Mouse (Mus musculus): ENCODE results near the gene Acadvl. TPM values are rescaled to one million over a fixed set of nuclear protein-coding genes. Genes with fewer than 3 reads are reported as not detected.

Acadvl gene
- polyA plus RNA-seq, 1 experiment from 2014 or later = 111 TPM

- H3K9me3 ChIP-seq (replicated peaks) = no peaks in the 10 kb centered on the region
- no peak overlapping the region for H3K9ac ChIP-seq
- ATAC-seq (ENCODE audit: insufficient read depth) = peak; percentile 40; the same call in 1 of the 2 replicates
- peak overlapping the region; percentile 30; the same call in 1 of the 2 replicates for H3K4me2 ChIP-seq
- H3K4me3 ChIP-seq (replicated peaks) = 0 out of 2 replicates have a peak overlapping the region, but pooled peaks have one; percentile 10
- peaks cover 30% of the 10 kb centered on the region for H3K4me1 ChIP-seq (replicated peaks)
- H3K27ac ChIP-seq (replicated peaks) = no peak overlapping the region
- WGBS (ENCODE audit: insufficient replicate concordance) = 27% methylated on average over 19 of the region's 19 CpGs
- H3K27me3 ChIP-seq = peaks cover 80% of the 10 kb centered on the region
- H3K36me3 ChIP-seq (replicated peaks) = no peaks in the 10 kb centered on the region
Measured at GRCm38 (mm10) chr11:70026689-70027088, 11.5 kb upstream of the Acadvl start.

GRCm38 (mm10) chr11:70024151-70024514, 8.9 kb upstream of the Acadvl start:
- peaks cover 46% of the 10 kb centered on the region for H3K4me1 ChIP-seq (replicated peaks)
- peak overlapping the region; percentile 44; the same call in 1 of the 2 replicates for H3K4me2 ChIP-seq
- H3K9ac ChIP-seq = no peak overlapping the region
- H3K36me3 ChIP-seq (replicated peaks) = no peaks in the 10 kb centered on the region
- H3K4me3 ChIP-seq (replicated peaks) = 0 out of 2 replicates have a peak overlapping the region, but pooled peaks have one; percentile 8
- 27% methylated on average over 6 of the region's 6 CpGs for WGBS (ENCODE audit: insufficient replicate concordance)
- H3K27me3 ChIP-seq = peaks cover 76% of the 10 kb centered on the region
- no peaks in the 10 kb centered on the region for H3K9me3 ChIP-seq (replicated peaks)
- ATAC-seq (ENCODE audit: insufficient read depth) = no peak
- no peak overlapping the region for H3K27ac ChIP-seq (replicated peaks)

- H3K9ac ChIP-seq = no peak overlapping the region
- H3K4me3 ChIP-seq (replicated peaks) = peak overlapping the region; percentile 8; the same call in 1 of the 2 replicates
- H3K9me3 ChIP-seq (replicated peaks) = no peaks in the 10 kb centered on the region
- H3K36me3 ChIP-seq (replicated peaks) = no peaks in the 10 kb centered on the region
- H3K27ac ChIP-seq (replicated peaks) = no peak overlapping the region
- H3K4me2 ChIP-seq = peak overlapping the region; percentile 44; the same call in 1 of the 2 replicates
- no peak for ATAC-seq (ENCODE audit: insufficient read depth)
- H3K27me3 ChIP-seq = peaks cover 72% of the 10 kb centered on the region
- WGBS (ENCODE audit: insufficient replicate concordance) = 12% methylated on average over 27 of the region's 29 CpGs
- peaks cover 46% of the 10 kb centered on the region for H3K4me1 ChIP-seq (replicated peaks)
Measured at GRCm38 (mm10) chr11:70023481-70024150, 8.4 kb upstream of the Acadvl start.

GRCm38 (mm10) chr11:70021264-70022132, 6.3 kb upstream of the Acadvl start:
- WGBS (ENCODE audit: insufficient replicate concordance) = 3% methylated on average over 40 of the region's 40 CpGs
- Histone ChIP-seq H3K27ac (replicated peaks) (peak overlapping the region; percentile 60), H3K36me3 (replicated peaks) (no peaks in the 10 kb centered on the region), H3K9ac (peak overlapping the region; percentile 16; the same call in 1 of the 2 replicates), H3K4me1 (replicated peaks) (peaks cover 45% of the 10 kb centered on the region), H3K27me3 (peaks cover 51% of the 10 kb centered on the region), H3K4me3 (replicated peaks) (peak overlapping the region; percentile 65), H3K4me2 (peak overlapping the region; percentile 83), H3K9me3 (replicated peaks) (no peaks in the 10 kb centered on the region)
- peak; percentile 79 for ATAC-seq (ENCODE audit: insufficient read depth)

GRCm38 (mm10) chr11:70020731-70021263, 5.6 kb upstream of the Acadvl start:
- peak overlapping the region; percentile 16; the same call in 1 of the 2 replicates for H3K9ac ChIP-seq
- H3K27ac ChIP-seq (replicated peaks) = peak overlapping the region; percentile 60
- peak overlapping the region; percentile 83 for H3K4me2 ChIP-seq
- H3K4me3 ChIP-seq (replicated peaks) = peak overlapping the region; percentile 65
- peak; percentile 80 for ATAC-seq (ENCODE audit: insufficient read depth)
- peaks cover 44% of the 10 kb centered on the region for H3K27me3 ChIP-seq
- 0% methylated on average over 8 of the region's 8 CpGs for WGBS (ENCODE audit: insufficient replicate concordance)
- H3K9me3 ChIP-seq (replicated peaks) = no peaks in the 10 kb centered on the region
- H3K36me3 ChIP-seq (replicated peaks) = no peaks in the 10 kb centered on the region
- peaks cover 47% of the 10 kb centered on the region for H3K4me1 ChIP-seq (replicated peaks)

- H3K4me1 ChIP-seq (replicated peaks) = peaks cover 52% of the 10 kb centered on the region
- H3K4me2 ChIP-seq = peak overlapping the region; percentile 83
- H3K36me3 ChIP-seq (replicated peaks) = no peaks in the 10 kb centered on the region
- H3K9me3 ChIP-seq (replicated peaks) = no peaks in the 10 kb centered on the region
- 24% methylated on average over 8 of the region's 8 CpGs for WGBS (ENCODE audit: insufficient replicate concordance)
- H3K27me3 ChIP-seq = peaks cover 38% of the 10 kb centered on the region
- 0 out of 2 replicates have a peak overlapping the region, but pooled peaks have one; percentile 11 for H3K27ac ChIP-seq (replicated peaks)
- no peak overlapping the region; the same call in 1 of the 2 replicates for H3K4me3 ChIP-seq (replicated peaks)
- no peak for ATAC-seq (ENCODE audit: insufficient read depth)
- no peak overlapping the region for H3K9ac ChIP-seq
Measured at GRCm38 (mm10) chr11:70020022-70020631, 4.9 kb upstream of the Acadvl start.

GRCm38 (mm10) chr11:70019495-70020021, 4.3 kb upstream of the Acadvl start:
- Histone ChIP-seq H3K9me3 (replicated peaks) (no peaks in the 10 kb centered on the region), H3K4me3 (replicated peaks) (no peak overlapping the region), H3K4me2 (no peak overlapping the region), H3K9ac (no peak overlapping the region), H3K27ac (replicated peaks) (no peak overlapping the region), H3K4me1 (replicated peaks) (peaks cover 58% of the 10 kb centered on the region), H3K27me3 (peaks cover 32% of the 10 kb centered on the region), H3K36me3 (replicated peaks) (no peaks in the 10 kb centered on the region)
- no peak for ATAC-seq (ENCODE audit: insufficient read depth)
- 22% methylated on average over 1 of the region's 2 CpGs for WGBS (ENCODE audit: insufficient replicate concordance)

GRCm38 (mm10) chr11:70018131-70018990, 3.1 kb upstream of the Acadvl start:
- WGBS (ENCODE audit: insufficient replicate concordance) = 1% methylated on average over 25 of the region's 25 CpGs
- ATAC-seq (ENCODE audit: insufficient read depth) = no peak
- H3K4me3 ChIP-seq (replicated peaks) = peak overlapping the region; percentile 47
- H3K27ac ChIP-seq (replicated peaks) = no peak overlapping the region
- H3K9ac ChIP-seq = 0 out of 2 replicates have a peak overlapping the region, but pooled peaks have one; percentile 21
- H3K4me1 ChIP-seq (replicated peaks) = peaks cover 67% of the 10 kb centered on the region
- H3K27me3 ChIP-seq = peaks cover 20% of the 10 kb centered on the region
- no peaks in the 10 kb centered on the region for H3K9me3 ChIP-seq (replicated peaks)
- H3K4me2 ChIP-seq = peak overlapping the region; percentile 60
- peaks cover 2% of the 10 kb centered on the region; the same call in 1 of the 2 replicates for H3K36me3 ChIP-seq (replicated peaks)

- H3K9me3 ChIP-seq (replicated peaks) = no peaks in the 10 kb centered on the region
- no peak overlapping the region for H3K4me3 ChIP-seq (replicated peaks)
- H3K27ac ChIP-seq (replicated peaks) = no peak overlapping the region
- peaks cover 67% of the 10 kb centered on the region for H3K4me1 ChIP-seq (replicated peaks)
- peaks cover 13% of the 10 kb centered on the region for H3K36me3 ChIP-seq (replicated peaks)
- H3K4me2 ChIP-seq = no peak overlapping the region
- 50% methylated on average over 7 of the region's 7 CpGs for WGBS (ENCODE audit: insufficient replicate concordance)
- H3K27me3 ChIP-seq = peaks cover 9% of the 10 kb centered on the region
- no peak overlapping the region; the same call in 1 of the 2 replicates for H3K9ac ChIP-seq
- ATAC-seq (ENCODE audit: insufficient read depth) = no peak
Measured at GRCm38 (mm10) chr11:70017199-70017767, 2.1 kb upstream of the Acadvl start.

Data from liver, embryonic 15.5 days (tissue).